Comparison of ENCODE assay signal across 8 mouse cellular contexts in genomic region chr3:100682841-100683240, GRCm38 (mm10). TPM values are rescaled to one million over a fixed set of nuclear protein-coding genes. Genes with fewer than 3 reads are reported as not detected.
DNase-seq lines count a peak whose midpoint lies in the region; ATAC-seq lines count a peak whose summit lies in the region.

No protein-coding gene starts in this region.

- DNase-seq in adrenal gland, adult (ENCODE audit: inconsistent age in 2 of 2, low spot score in 1 of 2), result peak; percentile 22 to 64
- no peak for DNase-seq in adrenal gland, postnatal 10 days
- peak; percentile 41 for DNase-seq in 3T3-L1 (ENCODE audit: low read depth, low spot score)
- DNase-seq in liver, embryonic 11.5 days (ENCODE audit: low spot score), result no peak
- DNase-seq in left cerebral cortex, postnatal 14 days (ENCODE audit: low spot score in 2 of 2), result no peak
- DNase-seq in testis, postnatal 10 days (ENCODE audit: low spot score), result no peak

- no peak for ATAC-seq in forebrain, embryonic 16.5 days
- ATAC-seq in liver, embryonic 11.5 days (replicated peaks; ENCODE audit: low FRiP score), result no peak
- ATAC-seq in inflammation-experienced regulatory T-cells, adult 6 months, result no peak

- peak overlapping the region; percentile 77 for H3K4me2 ChIP-seq in forebrain, embryonic 16.5 days (ENCODE audit: low read length)
- peak overlapping the region; percentile 74 for H3K4me2 ChIP-seq in liver, embryonic 11.5 days

- H3K4me3 ChIP-seq in forebrain, embryonic 16.5 days (replicated peaks; ENCODE audit: low read length), result peak overlapping the region; percentile 42
- H3K4me3 ChIP-seq in liver, embryonic 11.5 days (ENCODE audit: low read depth, low read length), result peak overlapping the region; percentile 46

- peaks cover 27% of the 10 kb centered on the region for H3K4me1 ChIP-seq in forebrain, embryonic 16.5 days (replicated peaks; ENCODE audit: control insufficient read depth, insufficient read depth, low read length)
- peaks cover 16% of the 10 kb centered on the region for H3K4me1 ChIP-seq in liver, embryonic 11.5 days (replicated peaks; ENCODE audit: control insufficient read depth, insufficient read depth, low read length)

- H3K27ac ChIP-seq in forebrain, embryonic 16.5 days (ENCODE audit: low read length), result no peak overlapping the region
- H3K27ac ChIP-seq in liver, embryonic 11.5 days (ENCODE audit: low read depth, low read length), result no peak overlapping the region

- H3K27me3 ChIP-seq in forebrain, embryonic 16.5 days (replicated peaks; ENCODE audit: control insufficient read depth, insufficient read depth, low read length), result no peaks in the 10 kb centered on the region
- no peaks in the 10 kb centered on the region for H3K27me3 ChIP-seq in liver, embryonic 11.5 days (replicated peaks; ENCODE audit: control insufficient read depth, insufficient read depth, low read length)

- no peaks in the 10 kb centered on the region for H3K9me3 ChIP-seq in forebrain, embryonic 16.5 days (ENCODE audit: control insufficient read depth, low read length)
- H3K9me3 ChIP-seq in liver, embryonic 11.5 days (ENCODE audit: control insufficient read depth, low read length), result no peaks in the 10 kb centered on the region

- H3K36me3 ChIP-seq in forebrain, embryonic 16.5 days (ENCODE audit: control insufficient read depth, insufficient read depth), result no peaks in the 10 kb centered on the region
- H3K36me3 ChIP-seq in liver, embryonic 11.5 days (ENCODE audit: control insufficient read depth, insufficient read depth, low read length), result no peaks in the 10 kb centered on the region

- H3K9ac ChIP-seq in forebrain, embryonic 16.5 days (replicated peaks; ENCODE audit: low read depth, low read length), result peak overlapping the region; percentile 44
- H3K9ac ChIP-seq in liver, embryonic 11.5 days (ENCODE audit: low read depth, low read length), result peak overlapping the region; percentile 43; the same call in 1 of the 2 replicates

- intact Hi-C loops in left cerebral cortex, postnatal 14 days (cut with DNase I), result loop anchor here (10.0 kb wide), 1 partner anchor 108 kb away; no protein-coding TSS in a partner anchor

- WGBS in forebrain, embryonic 16.5 days, result 22% methylated on average over 3 of the region's 3 CpGs
- 21% methylated on average over 3 of the region's 3 CpGs for WGBS in liver, embryonic 11.5 days

RNA-seq across cellular contexts. Expression of gene Man1a2, which starts 2.5 kb away (rescaled TPM):
- total RNA-seq in adrenal gland, postnatal 10 days (2021), result 10 to 100 TPM; 78.8 to 86.7 TPM
- 32.8 and 36.7 TPM in 2 replicates for polyA plus RNA-seq in forebrain, embryonic 16.5 days (2015; fragmentation: Nextera tagmentation; extraction: Ambion mirVana)
- 62.8 and 64.3 TPM in 2 replicates for polyA plus RNA-seq in liver, embryonic 11.5 days (2014; fragmentation: Nextera tagmentation; extraction: Ambion mirVana)
- total RNA-seq in left cerebral cortex, postnatal 14 days (2021), result 100 to 1,000 TPM; 148 TPM
- 10 to 100 TPM; 18.4 to 32.3 (median 26.3) TPM for polyA plus RNA-seq in inflammation-experienced regulatory T-cells, adult 6 months (2017; shearing (Covaris generic))

Comparison
In these comparisons a context has a peak if more than half of its experiments do, and no peak if none do; other contexts are left out.
1. DNase-seq: peak in adrenal gland, adult (2 of 2) and 3T3-L1 (single experiment); none in adrenal gland, postnatal 10 days (single experiment), liver, embryonic 11.5 days (single experiment), left cerebral cortex, postnatal 14 days (0 of 2) and testis, postnatal 10 days (single experiment).